Mouse (Mus musculus) C2C12 (cell line): ENCODE data around the gene Zbtb9. TPM values are rescaled to one million over a fixed set of nuclear protein-coding genes. Genes with fewer than 3 reads are reported as not detected.

ENCODE experiments used
- H3K27me3 ChIP-seq: one replicate; pipeline ENCODE4 v1.6.1; 2011; ENCODE audit not compliant: control insufficient read depth, insufficient read depth, insufficient read length
- H3K36me3 ChIP-seq: one replicate; pipeline ENCODE4 v1.6.1; 2011; ENCODE audit not compliant: control insufficient read depth, insufficient read depth
- H3K4me3 ChIP-seq: one replicate; pipeline ENCODE4 v1.5.1; 2011; ENCODE audit warnings: mild to moderate bottlenecking, control low read depth; ENCODE audit not compliant: poor library complexity, insufficient read depth, severe bottlenecking
- H3K79me2 ChIP-seq: one replicate; pipeline ENCODE4 v1.6.1; 2011; ENCODE audit not compliant: control insufficient read depth, insufficient read depth
- H3K79me3 ChIP-seq: one replicate; pipeline ENCODE4 v1.6.1; 2011; ENCODE audit warnings: low read depth, control low read depth
- H3ac ChIP-seq: one replicate; pipeline ENCODE3; 2011; ENCODE audit warnings: low read depth; ENCODE audit not compliant: control insufficient read depth, insufficient read length
- CEBPB ChIP-seq: IDR thresholded peaks from one replicate; pipeline ENCODE4 v1.6.1; 2011; ENCODE audit warnings: low read depth, mild to moderate bottlenecking, control low read depth, moderate library complexity
- CTCF ChIP-seq: IDR thresholded peaks from one replicate; pipeline ENCODE4 v1.5.1; 2011; ENCODE audit not compliant: control insufficient read depth, insufficient read depth, insufficient read length
- FOSL1 ChIP-seq: IDR thresholded peaks from one replicate; pipeline ENCODE4 v1.8.0; 2011; ENCODE audit warnings: mild to moderate bottlenecking, low read length; ENCODE audit not compliant: poor library complexity, insufficient read depth, severe bottlenecking
- MAX ChIP-seq: IDR thresholded peaks from one replicate; pipeline ENCODE4 v1.6.1; 2011; ENCODE audit warnings: mild to moderate bottlenecking, control low read depth
- MYOD1 ChIP-seq: IDR thresholded peaks from one replicate; pipeline ENCODE4 v1.6.1; 2011; ENCODE audit warnings: low read depth; ENCODE audit not compliant: control insufficient read depth, insufficient read length
- MYOG ChIP-seq: IDR thresholded peaks from one replicate; pipeline ENCODE4 v1.6.1; 2011; ENCODE audit not compliant: control insufficient read depth, insufficient read length; ENCODE audit errors: extremely low read depth
- USF1 ChIP-seq: IDR thresholded peaks from one replicate; pipeline ENCODE4 v1.6.1; 2011; ENCODE audit warnings: low read depth, mild to moderate bottlenecking, control low read depth, moderate library complexity
- polyA plus RNA-seq: library from polyadenylated mRNA; unstranded; fragments of >200 nt; fragmentation: generic; extraction: Trizol; gene quantifications from one replicate; pipeline ENCODE4 v1.2.1, GENCODE M21; 2012; ENCODE audit warnings: missing spikeins

Zbtb9 gene
- polyA plus RNA-seq, 1 experiment: 6.8 TPM

DNA sequence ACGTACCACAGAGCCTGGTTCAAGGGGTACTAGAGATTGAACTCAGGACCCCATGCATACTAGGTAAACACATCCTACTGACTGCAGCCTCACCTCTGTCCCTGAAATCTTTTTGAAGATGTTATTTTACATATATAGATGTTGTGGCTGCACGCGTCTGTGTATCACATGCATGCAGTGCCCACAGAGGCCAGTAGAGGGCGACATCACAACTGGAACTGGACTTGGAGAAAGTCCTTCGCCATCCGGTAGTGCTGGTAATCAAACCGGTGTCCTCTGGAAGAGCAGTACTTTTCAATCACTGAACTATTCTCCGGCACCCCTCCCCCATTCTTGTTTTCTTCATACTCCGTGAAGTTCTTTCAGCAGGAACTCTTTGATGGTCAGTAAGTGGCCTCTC is 31.5 kb downstream of the Zbtb9 start:
- H3K4me3 ChIP-seq: no peak overlapping the region

DNA sequence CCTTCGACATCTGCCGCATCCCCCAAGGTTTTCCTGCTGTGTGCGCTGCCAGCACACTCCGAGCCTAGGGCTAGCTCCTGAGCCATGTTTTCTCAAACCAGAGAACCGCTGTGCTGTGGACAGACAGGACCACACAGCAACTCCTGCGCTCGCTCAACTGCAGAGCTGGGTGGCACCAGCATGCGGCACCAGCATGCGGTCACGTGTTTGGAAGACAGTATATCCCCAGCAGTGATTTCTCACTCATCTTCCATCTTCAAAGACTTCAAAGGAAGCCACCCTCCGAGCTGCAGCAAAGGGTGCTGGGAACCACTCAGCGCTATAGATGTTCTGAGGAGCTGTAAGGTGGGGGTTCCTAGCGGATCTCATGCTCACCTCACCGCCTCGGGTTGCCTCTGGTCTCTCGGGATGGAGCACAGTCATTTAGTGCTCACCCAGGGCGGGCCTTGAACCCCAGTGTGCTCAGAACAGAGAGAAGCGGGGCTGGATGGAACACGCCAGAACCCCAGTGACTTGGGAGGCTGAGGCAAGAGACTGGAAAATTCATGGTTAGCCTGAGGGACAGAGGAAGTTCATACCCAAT is 32.0 kb downstream of the Zbtb9 start:
- no peaks in the 10 kb centered on the region for H3K79me3 ChIP-seq
- no peaks in the 10 kb centered on the region for H3K79me2 ChIP-seq
- no peak overlapping the region for H3K4me3 ChIP-seq
- no peaks in the 10 kb centered on the region for H3K36me3 ChIP-seq
- H3K27me3 ChIP-seq: peaks cover 11% of the 10 kb centered on the region
- TF ChIP-seq FOSL1 (no peak), MYOD1 (no peak), CTCF (no peak), MAX (no peak), MYOG (no peak), CEBPB (no peak), USF1 (no peak)
- H3ac ChIP-seq: no peak overlapping the region

More for the DNA sequence above, 31.5 kb downstream of the Zbtb9 start:
- TF ChIP-seq FOSL1 (no peak), CTCF (peak; percentile 30), USF1 (no peak)
- peaks cover 11% of the 10 kb centered on the region for H3K27me3 ChIP-seq
- no peaks in the 10 kb centered on the region for H3K79me2 ChIP-seq
- H3ac ChIP-seq: no peak overlapping the region
- H3K36me3 ChIP-seq: no peaks in the 10 kb centered on the region
- H3K79me3 ChIP-seq: no peaks in the 10 kb centered on the region

DNA sequence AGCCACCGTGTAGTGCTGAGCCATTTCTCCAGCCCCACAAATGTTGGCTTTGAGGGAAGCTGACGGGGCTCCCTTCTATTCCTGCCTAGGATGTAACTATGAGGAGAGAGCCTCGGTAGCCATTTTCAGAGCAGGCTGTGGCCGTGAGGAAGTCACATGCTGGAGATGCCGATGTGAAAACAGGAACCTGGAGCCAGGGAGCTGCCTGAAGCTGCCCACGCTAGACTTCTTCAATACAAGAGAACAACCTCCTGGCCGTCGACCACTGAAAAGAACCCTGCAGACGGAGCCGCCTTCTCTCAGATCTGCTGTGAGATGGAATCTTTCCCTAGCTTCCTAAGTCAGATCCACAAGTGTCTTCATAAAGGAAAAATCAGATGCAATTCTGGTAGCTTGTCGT is 32.7 kb downstream of the Zbtb9 start:
- no peaks in the 10 kb centered on the region for H3K79me3 ChIP-seq
- peaks cover 17% of the 10 kb centered on the region for H3K27me3 ChIP-seq
- no peak for TF ChIP-seq MAX
- no peak for TF ChIP-seq MYOG
- TF ChIP-seq CTCF: no peak
- no peak for TF ChIP-seq MYOD1
- TF ChIP-seq USF1: no peak
- TF ChIP-seq FOSL1: no peak
- TF ChIP-seq CEBPB: no peak
- H3ac ChIP-seq: no peak overlapping the region
- no peak overlapping the region for H3K4me3 ChIP-seq
- H3K79me2 ChIP-seq: no peaks in the 10 kb centered on the region
- no peaks in the 10 kb centered on the region for H3K36me3 ChIP-seq

DNA sequence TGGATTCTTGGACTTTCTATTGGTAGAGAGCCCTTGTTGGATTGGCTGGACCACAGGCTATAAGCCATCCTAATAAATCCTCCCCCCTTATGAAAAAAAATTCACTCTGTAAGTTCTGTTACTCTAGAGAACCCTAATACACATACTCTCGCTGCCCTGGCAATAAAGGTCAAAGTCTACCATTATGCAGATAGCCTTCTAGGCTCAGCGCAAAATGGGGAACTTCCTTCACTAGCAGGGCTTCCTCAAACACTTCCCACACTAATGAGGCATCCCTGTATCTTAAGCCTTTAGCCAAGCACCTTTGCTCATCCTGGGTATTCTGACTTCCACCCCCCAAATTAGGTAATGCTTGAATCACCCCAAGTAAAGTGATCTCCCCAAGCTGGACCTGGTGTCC is 35.3 kb downstream of the Zbtb9 start:
- Histone ChIP-seq H3K27me3 (peaks cover 19% of the 10 kb centered on the region), H3K36me3 (no peaks in the 10 kb centered on the region), H3ac (no peak overlapping the region), H3K79me3 (no peaks in the 10 kb centered on the region), H3K4me3 (no peak overlapping the region), H3K79me2 (no peaks in the 10 kb centered on the region)
- TF ChIP-seq CEBPB (no peak), USF1 (no peak), CTCF (no peak), FOSL1 (no peak), MYOG (no peak), MYOD1 (no peak), MAX (no peak)

DNA sequence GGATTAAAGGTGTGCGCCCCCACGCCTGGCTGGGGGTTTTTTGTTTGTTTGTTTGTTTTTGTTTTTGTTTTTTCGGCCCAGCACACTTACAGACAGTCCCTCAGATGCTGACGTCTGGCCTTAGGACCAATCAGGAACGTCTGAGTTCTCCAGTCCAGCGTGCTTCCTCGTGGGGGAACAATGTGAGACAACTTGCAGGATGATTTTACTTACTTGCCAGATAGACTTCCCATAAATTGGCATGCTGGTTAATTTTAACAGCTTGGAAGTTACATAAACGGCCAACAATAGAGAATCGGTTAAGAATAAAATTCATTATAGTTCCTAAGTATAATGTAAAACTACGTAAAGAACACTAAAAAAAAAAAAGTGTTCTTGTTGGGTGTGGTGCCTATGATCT is 38.2 kb downstream of the Zbtb9 start:
- TF ChIP-seq MYOG: no peak
- TF ChIP-seq MYOD1: no peak
- TF ChIP-seq CTCF: no peak
- TF ChIP-seq FOSL1: no peak
- no peak for TF ChIP-seq USF1
- no peak for TF ChIP-seq CEBPB
- TF ChIP-seq MAX: no peak
- Histone ChIP-seq H3K27me3 (peaks cover 19% of the 10 kb centered on the region), H3K4me3 (no peak overlapping the region)

DNA sequence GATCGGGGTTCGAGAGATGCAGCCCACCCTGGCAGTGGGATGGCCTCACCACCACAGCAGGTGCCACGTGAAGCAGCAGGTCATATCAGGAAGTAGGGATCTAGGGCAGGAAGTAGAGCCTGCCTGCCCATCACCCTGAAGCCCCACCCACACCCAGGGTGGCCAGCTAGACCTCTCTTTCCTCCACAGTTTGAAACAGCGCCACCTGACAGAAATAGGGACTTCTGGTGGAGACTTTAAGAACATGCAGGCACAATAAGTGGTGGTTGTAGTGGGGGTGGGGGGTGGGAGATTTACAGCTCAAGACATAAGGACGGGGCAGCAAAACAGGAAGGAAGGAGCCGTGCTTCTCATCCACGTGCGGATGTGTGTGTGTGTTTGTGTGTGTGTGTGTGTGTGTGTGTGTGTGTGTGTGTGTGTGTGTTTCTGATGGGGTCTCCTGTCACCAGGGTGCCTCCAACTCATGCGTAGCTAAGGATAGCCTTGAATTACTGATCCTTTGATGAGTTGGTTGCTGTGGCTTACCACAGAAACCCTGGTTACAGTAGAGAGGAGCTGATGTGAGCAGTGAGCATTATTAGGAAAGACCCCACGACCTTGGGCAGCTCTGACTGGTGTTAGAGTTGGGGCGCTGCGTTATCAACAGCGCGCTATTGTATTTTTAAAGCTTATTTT is 39.2 kb downstream of the Zbtb9 start:
- Histone ChIP-seq H3K36me3 (no peaks in the 10 kb centered on the region), H3ac (no peak overlapping the region), H3K4me3 (no peak overlapping the region), H3K79me3 (no peaks in the 10 kb centered on the region), H3K27me3 (peaks cover 19% of the 10 kb centered on the region), H3K79me2 (no peaks in the 10 kb centered on the region)
- TF ChIP-seq CEBPB (no peak), MYOD1 (no peak), FOSL1 (no peak), MAX (no peak), MYOG (no peak), USF1 (no peak), CTCF (no peak)

More for the DNA sequence above, 38.2 kb downstream of the Zbtb9 start:
- Histone ChIP-seq H3K79me2 (no peaks in the 10 kb centered on the region), H3K36me3 (no peaks in the 10 kb centered on the region), H3ac (no peak overlapping the region), H3K79me3 (no peaks in the 10 kb centered on the region)
